Mouse (Mus musculus) ovary, postnatal 36 days (tissue): ENCODE measurements around the gene Aph1a.
A peak's percentile ranks its signal among the peaks of the same experiment; 100 is the strongest.
"Not testable (repeated sequence)": the region's sequence is repeated elsewhere in the genome, so short reads cannot be mapped to it uniquely, and the experiment has no call there.

Experiments
- DNase-seq: peaks from one replicate; pipeline ENCODE4 v3.0.0; 2022; ENCODE audit warnings: low spot score, mixed read lengths

The Aph1a gene

DNA sequence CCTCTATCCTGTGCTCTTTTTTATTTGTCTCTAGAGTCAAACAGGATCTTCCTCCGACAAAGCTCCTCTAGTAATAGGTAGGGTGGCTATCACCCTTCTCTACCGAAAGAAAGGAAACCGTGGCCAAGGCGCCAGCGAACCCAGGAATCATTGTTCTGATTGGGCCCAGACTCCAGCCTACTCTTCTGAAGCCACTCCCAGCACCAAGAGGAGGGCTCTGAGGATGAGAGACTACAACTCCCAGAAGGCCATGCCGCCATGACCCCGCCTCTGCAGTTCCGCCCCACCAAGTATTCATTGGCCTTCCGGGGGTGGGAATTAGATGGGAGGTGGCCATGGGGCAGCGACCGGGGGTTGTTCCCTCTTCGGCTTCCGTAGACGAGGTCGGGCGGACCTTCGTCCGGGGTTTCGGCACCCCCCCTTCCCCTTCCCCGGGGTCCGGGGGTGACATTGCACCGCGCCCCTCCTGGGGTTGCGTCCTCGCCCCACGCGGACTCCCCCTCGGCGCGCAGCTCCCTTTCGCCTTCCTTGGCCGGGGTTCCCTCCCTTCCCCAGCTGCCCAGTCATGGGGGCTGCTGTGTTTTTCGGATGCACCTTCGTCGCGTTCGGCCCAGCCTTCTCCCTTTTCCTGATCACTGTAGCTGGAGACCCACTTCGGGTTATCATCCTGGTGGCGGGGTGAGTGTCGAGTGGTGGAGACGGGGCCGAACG, at the start of gene Aph1a:
TSS of gene Aph1a (plus strand) at position 364 of the 711 bp plus-strand sequence.
- peak; percentile 94 for DNase-seq

DNA sequence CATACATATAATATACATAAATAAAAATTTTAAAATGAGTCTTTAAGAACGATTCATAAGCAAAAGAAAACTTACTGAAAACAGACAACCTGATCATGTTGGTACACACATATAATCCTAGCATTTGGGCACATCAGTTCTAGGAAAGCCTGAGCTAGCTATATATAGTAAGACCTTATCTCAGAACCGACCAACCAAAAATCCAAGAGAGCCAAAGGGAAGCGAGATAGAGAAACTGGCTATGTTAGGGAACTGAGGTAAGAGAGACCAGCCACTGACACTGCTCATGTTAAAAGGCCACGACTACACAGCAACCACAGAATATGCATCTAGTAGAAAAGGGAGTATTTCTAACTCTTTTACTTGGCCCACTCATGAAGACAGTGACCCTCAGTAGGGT, 43.2 kb upstream of the Aph1a start:
- DNase-seq = no peak

DNA sequence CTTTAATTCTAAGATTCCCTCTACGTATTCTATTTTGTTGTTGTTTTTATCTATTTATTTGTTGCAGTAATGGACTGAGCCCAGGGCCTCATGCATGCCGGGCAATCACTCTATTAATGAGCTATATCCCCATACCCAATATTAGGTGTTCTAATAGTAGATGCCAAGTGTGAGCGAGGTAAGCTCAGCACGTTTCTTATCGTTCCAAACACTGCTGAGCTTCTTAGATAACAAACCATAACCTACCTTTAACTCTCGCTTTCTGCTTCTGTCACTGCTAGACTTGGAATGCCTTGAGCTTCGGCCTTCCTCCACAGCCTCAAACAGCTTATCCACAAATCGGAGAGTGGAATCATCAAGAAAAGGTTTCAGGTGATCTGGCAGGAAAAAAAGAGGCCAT, 42.5 kb upstream of the Aph1a start:
- DNase-seq = no peak

DNA sequence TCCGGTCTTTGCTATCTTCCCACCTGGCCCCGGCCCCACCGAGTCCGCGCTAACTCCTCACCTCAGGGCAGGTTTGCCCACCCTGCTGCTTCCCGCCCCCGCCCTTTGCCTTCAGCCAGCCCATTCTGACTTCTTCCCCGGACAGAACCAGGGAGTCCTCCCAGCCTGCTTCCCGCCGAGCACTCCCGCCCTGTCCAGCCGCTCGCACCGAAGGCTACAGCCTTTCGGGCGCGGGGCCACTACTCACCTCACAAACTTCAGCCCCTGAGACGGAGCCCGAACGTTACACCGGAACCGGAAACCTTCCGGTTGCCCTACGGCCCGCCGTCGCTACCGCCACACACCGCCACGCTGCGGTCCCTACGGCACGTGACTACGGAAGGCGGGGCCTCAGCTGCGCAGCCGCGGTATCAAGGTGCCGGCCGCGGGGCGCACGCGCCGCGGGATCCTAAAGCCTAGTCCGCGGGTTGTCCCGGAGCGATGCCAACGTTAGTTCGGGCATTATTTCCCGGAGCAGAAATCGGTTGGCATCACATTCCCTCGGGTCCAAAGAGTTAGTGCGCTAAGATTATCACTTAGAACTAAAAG, 38.2 kb upstream of the Aph1a start, which contains the start of gene Prpf3:
TSS of gene Prpf3 (minus strand) at position 384 of the 588 bp plus-strand sequence.
- DNase-seq = peak; percentile 95

DNA sequence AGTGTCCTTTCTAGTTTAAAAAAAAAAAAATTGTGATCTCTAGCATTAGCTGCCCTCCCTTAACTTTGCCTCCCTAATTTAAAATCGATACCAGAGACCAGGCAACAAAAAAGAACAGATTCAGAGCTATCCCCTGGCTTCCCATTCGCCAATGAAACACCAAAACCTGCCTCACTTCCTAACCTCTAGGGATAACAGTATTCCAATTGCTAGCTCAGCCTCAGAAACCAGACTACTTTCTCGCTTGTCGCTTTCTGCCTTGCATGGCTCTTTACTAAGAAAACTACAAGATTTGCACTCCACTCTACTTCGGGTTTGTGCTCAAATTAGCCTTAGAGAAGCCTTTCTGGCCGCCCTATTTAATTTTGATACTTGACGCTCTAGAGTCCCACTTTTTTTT, 37.7 kb upstream of the Aph1a start:
- DNase-seq = no peak

DNA sequence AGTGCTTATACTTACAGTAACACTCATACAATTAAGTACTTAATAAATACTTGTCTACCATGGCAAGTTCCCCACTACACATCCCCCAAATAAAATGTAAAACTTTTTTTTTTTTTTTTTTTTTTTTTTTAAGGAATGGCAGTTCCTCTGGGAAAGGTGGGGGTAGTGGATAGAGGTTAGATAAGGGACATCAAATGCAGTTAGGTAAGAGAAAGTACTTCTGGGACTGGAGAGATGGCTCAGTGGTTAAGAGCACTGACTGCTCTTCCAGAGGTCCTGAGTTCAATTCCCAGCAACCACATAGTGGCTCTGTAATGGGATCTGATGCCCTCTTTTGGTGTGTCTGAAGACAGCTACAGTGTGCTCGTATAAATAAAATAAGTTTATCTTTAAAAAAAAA, 36.7 kb upstream of the Aph1a start:
- not testable (repeated sequence) for DNase-seq

DNA sequence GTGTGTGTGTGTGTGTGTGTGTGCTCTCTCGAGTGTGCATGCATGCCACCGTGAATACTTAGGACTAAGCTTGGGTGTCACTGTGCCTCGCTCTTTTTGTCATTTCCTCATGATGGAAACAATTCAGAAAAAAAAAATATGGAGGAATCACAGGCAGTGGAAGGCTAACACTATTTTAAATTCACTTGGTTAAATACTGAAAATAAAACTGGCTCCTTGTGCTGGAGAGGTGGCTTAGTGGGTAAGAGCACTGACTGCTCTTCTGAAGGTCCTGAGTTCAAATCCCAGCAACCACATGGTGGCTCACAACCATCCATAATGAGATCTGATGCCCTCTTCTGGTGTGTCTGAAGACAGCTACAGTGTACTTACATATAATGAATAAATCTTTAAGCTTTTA, 35.5 kb upstream of the Aph1a start:
- DNase-seq = not testable (repeated sequence)

DNA sequence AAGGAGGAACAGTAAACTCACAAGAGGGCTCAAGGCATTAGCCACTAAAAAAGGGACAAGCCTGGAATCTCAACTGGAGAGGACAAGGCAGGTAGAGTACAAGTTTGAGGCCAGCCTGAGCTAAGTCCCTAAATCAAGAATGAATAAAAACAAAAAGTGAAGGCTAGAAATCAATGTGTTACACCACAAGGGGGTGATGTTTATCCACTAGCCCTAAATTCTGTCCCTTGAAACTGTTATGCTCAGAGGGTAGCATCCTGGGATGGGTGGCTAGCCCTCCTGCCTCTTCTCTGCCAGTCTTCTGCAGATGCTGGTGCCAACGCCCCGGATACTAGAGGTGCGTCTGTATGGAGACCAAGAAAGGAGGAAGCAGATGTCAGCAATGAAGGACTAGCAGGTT, 33.4 kb upstream of the Aph1a start:
- DNase-seq = no peak

DNA sequence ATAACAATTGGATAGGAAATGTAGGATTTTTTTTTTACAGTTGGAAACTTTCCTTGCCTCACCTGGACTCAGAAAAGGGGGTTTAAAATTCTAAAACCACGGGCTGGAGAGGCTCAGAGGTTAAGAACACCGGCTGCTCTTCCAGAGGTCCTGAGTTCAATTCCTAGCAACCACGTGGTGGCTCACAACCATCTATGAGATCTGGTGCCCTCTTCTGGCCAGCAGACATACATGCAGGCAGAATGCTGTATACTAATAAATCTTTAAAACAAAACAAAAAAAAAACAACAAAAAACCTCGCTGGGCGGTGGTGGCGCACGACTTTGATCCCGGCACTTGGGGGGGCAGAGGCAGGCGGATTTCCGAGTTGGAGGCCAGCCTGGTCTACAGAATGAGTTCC, 32.6 kb upstream of the Aph1a start:
- DNase-seq = no peak

DNA sequence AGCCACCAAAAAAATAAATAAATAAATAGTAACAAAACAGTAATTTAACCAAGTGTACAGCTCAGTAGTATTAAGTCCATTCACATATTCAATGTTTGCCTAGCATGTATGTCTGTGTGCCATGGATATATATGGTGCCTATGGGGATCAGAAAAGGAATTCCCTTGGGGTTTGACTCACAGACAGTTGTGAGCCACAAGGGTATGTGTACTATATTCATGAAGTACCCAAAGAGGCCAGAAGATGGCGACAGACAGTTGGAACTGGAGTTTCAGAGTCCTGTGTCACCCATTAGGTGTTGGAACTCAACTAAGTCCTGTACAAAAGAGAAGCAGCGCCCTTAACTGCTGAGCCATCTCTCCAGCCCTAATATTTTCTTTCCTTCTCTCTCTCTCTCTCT, 32.0 kb upstream of the Aph1a start:
- DNase-seq = no peak

DNA sequence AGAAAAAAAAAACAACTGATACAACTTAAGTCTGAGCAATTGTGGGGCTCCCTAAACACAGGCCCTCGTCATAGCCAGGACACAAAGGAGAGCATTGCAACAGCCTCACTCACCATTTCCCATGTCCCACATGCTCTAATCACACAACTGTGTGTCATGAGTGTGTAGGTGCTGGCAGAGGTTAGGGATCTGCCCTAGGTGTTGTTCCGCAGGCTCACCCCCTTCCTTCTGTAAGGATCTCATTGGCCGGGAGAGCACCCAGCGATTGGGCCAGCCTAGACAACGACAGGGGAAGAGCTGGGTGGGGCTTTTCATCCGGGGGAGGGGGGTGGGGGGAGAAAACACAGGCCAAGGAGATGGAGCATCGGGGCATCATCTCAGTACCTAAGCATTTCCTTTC, 30.2 kb upstream of the Aph1a start:
- DNase-seq = no peak

DNA sequence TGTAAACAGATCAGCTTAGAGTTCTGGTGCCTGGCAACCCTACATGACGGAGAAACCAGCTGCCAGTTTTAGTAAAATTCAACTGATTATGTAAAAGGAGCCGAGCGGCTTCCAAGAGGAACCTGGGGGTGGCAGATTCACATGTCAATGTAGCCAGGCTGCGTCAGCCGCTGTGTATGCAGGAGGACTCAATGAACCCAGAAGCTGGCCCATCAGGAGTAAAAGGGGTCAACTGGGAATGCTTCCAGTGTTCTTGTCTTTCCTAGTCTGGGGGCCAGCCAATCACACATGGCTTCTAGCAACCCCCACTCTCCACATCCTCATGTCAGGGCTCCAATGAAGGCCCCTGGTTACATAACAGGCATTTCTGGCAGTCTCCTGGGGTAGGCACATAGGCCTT, 28.7 kb upstream of the Aph1a start:
- no peak for DNase-seq

DNA sequence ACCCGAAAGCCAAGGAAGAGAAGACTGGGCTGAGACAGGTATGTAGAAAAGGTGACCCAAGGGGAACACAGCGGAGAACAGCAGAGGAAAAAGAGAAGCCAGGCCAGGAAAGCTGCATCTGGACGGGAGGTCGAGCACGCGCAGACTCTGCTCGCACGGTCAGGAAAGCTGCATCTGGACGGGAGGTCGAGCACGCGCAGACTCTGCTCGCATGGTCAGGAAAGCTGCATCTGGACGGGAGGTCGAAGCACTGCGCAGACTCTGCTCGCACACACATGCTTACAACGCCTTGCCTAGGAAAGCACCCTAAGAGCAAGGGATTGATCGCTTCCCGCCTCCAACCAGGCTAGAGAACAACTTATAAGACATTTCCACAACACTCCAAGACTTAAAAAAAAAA, 28.2 kb upstream of the Aph1a start:
- no peak for DNase-seq

DNA sequence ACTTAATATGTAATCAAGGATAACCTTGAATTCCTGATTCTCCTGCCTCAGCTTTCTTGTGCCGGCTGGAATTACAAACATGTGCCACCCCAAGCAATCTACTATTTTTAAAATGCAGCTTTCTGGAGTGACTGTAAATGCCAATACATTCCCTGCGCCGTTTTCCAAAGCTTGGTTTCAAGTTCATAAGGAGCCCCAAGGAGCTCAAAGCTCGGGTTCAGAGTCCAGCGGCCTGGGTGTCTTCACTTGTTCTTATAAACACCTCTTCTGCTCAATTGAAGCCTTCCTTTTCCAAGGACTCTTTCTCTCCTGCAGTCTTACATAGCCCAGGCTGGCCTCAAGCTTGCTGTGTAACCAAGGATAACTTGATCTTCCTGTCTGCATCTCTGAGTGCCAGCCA, 27.7 kb upstream of the Aph1a start:
- DNase-seq = no peak

DNA sequence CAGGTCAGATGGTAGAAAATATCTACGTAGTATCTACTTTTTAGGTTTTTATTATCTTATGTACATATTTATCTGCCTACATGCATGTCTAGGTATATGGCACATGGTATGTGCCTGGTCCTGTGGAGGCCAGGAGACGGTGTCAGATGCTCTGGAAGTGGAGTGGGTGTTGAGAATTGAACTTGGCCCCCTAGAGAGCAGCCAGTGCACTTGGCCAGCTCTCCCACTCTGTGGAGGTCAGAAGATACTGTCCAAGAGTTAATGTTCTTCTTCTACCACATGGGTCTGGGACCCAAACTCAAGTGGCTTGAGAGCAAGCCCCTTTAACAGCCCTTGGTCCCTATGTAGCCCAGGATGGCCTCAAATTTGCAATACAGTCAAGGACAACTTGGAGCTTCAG, 26.4 kb upstream of the Aph1a start:
- no peak for DNase-seq

DNA sequence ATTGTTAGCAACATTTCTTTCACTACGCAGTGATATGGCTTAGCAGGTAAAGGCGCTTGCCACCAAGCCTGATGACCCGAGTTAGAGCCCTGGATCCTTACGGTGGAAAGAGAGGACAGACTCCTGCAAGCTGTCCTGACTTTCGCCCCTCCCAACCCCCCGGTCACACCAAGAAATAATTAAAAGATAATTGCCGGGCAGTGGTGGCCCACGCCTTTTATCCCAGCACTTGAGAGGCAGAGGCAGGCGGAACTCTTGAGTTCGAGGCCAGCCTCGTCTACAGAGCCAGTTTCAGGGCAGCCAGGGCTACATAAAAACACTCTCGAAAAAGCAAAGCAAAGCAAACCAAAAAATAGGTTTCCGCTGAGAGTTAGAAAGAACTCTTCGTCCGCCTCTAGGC, 22.8 kb upstream of the Aph1a start:
- no peak for DNase-seq

DNA sequence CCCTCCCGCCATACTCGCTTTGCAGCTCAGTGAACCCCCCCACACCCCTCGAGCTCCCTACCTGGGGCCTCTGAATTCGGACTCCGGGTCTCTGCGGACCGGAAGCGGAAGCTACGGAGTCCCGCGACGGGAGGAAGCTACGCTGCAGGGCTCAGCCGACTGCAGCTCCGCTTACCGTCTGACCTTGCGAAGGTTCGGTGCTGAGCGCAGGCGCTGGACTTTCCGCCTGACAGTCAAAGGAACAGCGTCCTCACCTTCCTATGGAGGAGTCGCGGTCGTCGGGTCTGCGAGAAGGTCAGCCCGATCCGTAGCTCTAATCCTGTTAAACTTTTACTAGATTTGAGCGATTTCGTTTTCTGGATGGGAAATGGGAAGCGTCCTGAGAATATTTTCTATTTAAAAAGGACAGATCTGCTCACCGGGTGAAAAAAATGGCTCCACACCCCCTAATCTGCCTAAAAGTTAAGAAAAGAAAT, 22.3 kb upstream of the Aph1a start, which contains the start of gene Mrps21:
TSS of gene Mrps21 (minus strand) at position 128 of the 476 bp plus-strand sequence.
- DNase-seq = peak; percentile 86

DNA sequence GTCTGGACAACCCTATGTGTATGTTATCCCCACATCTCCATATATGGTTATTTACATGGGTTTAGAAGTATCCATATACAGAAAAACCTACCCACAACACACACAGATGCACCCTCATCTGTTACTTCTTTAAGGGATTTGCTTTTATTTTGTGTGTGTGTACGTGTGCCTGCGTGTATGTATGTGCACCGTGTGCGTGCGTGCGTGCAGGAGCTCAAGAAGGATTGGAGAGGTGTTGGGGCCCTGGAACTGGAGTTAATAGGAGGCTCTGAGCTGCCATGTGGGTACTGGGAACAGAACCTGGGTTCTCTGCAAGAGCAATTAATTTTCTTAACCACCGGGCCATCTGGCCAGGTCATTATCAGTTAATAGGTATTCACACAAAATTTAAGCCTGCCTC, 21.7 kb upstream of the Aph1a start:
- no peak for DNase-seq

DNA sequence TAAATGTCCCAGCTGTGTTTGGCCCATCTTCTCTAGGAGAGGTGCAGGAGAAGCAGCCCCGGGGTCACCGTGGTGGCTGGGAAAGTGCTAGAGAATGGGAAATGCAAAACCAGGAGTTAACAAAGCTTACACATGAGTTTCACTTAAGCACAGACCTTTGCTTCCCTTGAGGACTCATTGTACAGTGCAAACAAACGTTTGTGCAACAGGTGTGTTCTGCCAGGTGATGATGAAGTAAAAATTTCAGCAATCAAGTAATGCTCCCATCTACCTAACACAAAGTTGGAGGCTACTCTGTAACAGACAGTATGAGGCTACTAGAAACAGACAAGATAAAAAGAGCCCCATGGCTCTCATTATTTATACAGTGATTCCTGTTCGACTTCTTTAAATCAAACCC, 14.7 kb upstream of the Aph1a start:
- DNase-seq = no peak

DNA sequence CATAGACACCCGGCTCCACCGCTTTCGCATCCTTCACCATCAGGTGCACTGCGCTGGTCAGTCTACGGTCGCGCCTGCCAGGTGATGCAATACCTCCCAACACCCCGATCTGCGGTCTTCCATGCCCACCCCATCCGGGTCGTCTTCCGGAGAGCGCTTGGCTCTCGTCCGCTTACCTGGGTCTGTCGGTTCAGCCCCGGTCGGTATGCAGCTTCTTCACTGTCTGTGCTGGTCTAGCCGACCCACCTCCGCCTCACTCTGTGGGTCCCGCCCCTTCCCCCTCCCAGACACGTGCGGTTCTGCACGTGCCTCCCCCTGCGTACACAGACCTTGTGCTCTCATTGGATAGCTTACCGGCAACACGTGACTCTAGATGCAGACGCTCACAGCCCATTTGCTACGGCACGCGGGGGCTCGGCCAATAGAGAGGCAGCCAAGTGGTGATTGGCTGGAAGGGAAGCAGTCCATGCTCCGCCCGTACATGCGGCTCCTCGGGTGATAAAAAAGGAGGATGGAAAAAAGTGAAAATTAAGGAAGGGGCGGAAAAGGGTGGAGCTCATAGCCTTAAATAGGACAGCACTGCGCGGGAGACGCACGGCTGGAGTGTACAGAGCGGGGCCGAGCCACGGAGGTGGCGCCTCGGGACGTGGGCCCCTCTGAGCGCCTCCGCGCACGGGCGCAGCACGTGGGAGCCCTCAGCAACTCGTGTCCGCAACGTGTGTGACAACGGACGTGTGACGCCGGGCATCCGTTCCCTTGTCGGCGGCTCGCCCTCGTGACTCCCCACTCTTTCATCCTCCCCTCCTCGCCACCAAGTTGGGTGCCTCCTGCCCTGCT, 11.6 kb upstream of the Aph1a start, which contains the start of gene Ciart:
TSS of gene Ciart (minus strand) at position 273 of the 837 bp plus-strand sequence.
- peak; percentile 90 for DNase-seq

DNA sequence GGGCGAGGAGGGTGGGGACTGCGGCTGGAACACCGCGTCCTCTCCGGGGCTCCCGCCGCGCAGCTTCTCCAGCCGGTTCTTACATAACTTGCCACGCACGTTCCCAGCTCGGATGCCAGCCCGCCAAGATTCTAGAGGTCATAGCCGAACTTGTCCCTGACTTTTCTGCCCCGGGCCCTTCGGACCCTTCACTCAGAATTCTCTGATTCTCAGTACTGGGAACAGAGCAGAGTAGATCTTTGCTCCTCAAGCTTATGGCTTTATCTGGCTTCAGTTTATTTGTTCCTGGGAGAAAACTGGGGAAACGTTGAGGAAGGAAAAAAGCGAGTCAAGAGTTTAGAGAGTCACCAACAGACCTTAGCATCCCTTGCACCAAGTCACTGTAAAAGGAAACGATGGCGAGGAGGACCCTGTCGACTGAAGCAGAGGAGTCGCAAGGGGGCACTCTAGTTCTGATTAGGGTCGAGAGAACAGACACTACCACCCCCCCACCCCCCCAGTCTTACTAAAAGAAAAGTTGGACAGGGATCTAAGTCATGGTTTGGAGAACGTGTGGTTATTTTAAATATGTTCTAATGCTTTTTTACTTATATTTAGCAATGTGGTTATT, 10.8 kb upstream of the Aph1a start:
- peak; percentile 65 for DNase-seq

DNA sequence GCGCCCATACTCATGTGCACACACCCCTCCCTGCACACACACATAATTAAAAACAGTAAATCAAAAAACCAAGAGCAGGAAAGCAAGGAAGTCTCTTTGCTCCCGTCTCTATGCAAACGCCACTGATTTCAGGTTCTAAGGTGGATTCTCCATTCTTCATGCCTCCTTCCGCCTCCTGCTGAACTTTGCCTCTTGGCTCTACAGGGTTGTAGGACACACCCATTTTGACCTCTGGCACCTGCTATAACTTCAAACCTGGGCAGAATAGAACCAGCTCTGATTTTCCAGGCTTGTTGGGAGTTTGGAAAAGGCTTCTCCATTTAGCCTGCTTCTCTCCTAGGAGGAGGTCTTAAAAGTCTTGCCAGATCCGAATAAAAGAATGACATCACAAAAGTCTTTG, 9.4 kb upstream of the Aph1a start:
- DNase-seq = no peak
